Mouse (Mus musculus) layer of hippocampus, adult 11-12 months (tissue): ENCODE measurements at regions not wholly inside any gene's neighbourhood (a gene's known extent, or its start where the extent isn't known, plus 50 kb on each side); places are given as distances from the start of the nearest gene placed in this dataset.

Experiments used
- DNase-seq: peaks from one replicate; pipeline ENCODE4 v3.0.0; 2022; ENCODE audit warnings: low spot score

DNA sequence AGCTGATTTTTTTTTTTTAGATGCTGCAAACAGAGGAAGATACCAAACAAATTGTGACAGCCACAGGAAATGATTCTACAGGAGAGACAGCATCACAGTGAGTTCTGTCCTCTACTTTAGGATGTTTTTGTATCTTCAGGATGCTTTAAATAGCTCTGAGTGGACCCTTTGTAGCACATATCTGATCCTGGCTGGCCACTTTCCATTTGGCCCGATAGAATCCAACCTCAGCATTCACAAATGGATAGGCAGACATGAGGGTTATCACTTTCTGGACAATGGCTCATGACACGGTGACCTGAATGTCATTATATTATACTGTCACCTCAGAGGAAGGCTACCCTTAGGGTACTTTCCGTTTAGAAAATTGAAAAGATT, 379.3 kb downstream of the Gm10295 start:
- DNase-seq = no peak

DNA sequence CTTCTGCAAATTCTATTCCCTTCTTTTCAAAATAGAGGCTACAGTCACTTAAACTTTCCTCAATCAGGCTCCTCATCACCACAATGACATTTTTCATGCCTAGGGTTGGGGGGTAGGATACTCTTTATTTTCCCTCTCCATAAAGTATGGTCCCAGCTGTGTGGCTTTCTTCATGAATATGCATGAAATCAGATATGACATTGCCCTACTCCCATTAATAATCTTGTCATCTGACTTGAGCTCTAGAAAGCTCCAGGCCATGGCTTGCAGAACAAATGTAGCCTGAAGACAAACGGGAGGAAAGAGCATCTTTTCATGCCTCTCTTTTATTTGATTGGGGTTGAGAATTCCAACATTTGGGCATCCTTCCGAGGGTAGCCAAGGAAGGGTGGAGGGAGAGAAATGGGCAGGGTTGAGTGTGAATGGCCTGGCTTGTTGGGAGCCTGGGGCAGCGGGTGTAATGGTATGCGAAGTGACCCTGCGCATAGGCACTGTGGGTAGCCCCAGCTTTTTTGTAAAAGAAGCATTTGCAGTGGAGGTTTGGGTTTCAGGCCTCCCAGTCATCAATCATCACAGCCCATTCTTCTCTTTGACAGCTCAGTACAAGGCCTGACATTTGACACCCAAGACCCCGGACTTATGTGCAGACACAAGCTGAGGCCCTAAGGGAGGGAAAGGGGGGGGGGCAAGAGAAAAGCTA, 379.8 kb downstream of the Gm10295 start:
- DNase-seq = no peak

DNA sequence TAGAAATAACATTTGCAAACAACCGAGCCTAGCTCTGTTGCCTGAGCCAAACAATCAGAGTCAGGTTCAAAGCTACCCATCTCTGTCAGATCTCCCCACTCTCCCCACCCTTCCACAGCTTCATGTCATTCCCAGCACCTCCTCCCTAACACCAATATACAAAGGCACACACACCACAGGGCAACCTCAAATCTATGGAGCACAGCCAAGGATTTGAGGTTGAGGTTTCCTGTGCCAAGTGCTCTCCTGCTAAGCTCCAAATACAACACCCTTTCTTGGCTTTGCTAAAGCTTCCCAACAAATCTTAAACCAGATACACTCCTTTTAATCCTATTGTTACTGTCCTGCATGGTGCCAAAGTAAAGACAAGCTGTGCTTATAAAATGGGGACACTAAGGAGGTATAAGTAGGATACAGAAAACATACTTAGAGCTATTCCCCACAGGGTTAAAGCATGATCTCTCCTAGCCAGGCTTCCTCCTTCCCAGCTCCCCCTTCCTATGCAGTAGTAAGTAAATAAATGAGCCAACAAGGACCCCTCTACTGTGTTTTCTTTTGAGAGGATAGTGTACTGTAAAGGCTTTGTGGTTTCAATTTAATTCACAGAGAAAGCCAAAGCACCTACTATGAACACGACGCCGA, 398.8 kb downstream of the Gm10295 start:
- DNase-seq = no peak

DNA sequence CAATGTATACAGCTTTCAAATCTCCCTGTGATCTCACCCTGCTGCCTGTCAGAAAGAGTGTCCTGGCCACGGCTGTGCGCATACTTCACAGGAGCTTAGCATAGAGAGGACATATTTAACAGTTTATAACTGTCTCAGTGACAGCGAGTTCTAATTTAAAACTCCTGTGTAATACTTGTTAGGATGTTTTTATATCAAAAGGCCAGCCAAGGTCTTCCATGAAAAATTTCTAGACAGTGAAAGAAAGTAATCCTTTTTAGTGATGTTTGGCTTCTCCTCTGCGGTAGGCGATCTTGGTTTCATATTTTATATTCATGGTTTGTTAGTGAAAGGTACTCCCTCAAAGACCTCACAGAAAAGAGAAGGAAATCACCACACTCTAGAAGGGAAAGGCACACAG, 403.0 kb downstream of the Gm10295 start:
- no peak for DNase-seq

DNA sequence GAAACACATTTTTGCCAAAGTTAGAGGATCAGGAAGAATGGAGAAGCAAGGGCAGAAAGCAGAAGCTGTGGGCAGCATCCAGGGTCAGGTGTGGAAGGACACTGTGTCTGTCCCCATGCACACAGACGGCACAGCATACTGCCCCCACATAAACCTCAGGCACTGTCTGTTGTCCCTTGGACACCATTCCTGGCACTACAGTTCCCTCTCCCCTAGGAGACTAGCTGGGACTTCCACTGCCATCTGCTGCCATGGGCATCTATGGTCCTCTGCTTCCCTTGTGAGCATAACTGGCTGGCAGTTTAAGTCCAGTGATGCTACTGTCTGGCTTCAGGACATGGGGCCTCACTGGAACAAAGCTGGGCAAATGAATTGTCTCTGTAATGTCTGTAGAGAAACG, 405.0 kb downstream of the Gm10295 start:
- DNase-seq = no peak

DNA sequence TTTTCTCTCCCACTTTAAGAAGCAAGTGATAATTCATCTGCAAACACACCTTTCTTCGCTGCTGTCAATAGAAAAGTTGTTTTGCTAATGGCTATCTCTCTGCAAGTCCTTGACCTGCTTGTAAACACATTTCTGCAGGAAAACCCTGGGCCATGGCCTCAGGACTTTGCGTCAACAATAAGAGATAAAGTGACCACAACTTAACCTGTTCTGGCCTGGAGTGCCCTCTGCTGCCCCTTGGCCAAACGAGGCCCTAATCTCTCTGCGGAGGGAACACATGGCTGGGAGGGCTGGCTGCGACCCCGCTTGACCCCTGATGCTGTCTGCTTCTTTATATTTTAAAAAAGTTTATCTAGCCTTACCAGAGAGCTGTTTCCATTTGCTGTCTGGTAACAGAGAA, 420.4 kb downstream of the Gm10295 start:
- DNase-seq = no peak

DNA sequence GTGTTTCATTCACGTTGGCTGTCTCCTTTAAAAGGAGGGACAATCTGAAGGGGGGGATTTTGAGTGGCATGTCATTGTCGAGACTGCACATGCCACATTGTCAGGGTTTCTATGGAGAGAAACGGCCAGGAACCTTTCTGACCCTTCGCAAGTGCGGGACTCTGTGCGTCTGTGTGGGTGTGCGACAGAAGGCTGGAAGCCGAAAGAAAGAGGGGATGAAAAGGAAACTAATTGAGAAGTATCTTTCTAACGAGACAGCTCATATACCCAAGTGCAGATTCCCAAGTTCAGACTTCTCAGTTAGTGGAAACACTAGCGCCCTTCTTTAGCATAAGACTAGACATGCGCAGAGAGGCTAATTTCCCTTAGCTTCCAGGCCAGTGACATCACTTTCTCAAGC, 421.4 kb downstream of the Gm10295 start:
- DNase-seq = no peak

DNA sequence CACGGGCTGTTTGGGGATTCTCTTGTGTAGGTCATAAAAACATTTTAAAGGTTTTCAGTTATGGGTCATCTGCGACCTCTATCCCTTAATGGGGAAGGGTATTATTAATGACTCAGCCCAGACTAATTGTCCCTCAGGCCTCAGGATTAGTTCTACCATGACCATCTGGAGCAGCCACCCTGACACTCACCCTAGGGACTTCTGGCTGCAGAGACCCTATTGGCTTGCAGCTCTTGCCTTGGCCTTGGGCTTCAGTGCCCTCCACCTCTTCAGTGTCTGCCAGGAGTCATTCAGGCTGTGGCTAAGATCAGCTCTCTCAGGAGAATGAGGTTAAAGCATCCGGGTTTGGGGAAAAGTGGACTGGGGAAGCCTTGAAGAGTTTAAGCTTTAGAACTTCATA, 423.3 kb downstream of the Gm10295 start:
- DNase-seq = no peak

DNA sequence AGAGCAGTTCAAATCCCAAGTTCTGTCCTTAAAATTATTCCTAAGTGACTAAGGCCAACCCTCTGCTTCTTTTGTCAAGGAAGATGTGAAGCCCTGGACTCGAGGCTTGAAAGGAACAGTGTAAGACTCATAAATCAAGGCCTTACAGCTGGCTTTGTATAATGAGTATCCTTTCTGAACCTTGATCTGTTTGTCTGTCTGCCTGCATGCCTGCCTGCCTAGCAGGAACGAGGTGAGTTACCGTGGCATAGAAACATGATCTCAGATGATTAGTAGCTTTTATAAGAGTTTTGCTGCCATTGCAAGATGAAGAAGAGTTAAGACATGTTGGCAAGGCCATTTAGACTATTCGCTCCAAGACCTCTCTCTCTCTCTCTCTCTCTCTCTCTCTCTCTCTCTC, 434.3 kb downstream of the Gm10295 start:
- DNase-seq = no peak

DNA sequence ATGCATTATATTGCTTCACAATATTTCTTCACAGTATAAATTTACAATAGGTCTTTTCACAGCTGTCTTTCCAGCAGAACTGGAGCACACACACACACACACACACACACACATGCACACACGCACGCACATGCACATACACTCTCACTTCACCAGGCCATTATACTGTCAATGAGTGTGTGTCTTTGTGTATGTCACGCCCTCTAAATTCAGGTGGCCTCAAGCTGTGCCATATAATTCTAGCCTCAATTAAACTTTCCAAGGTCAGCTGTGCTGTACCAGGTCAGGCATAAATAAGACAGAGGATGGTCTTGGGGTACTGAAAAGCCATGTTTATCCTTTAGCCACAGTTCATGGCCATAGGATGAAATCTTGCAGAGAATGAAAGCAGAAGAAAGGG, 442.4 kb downstream of the Gm10295 start:
- DNase-seq = no peak

DNA sequence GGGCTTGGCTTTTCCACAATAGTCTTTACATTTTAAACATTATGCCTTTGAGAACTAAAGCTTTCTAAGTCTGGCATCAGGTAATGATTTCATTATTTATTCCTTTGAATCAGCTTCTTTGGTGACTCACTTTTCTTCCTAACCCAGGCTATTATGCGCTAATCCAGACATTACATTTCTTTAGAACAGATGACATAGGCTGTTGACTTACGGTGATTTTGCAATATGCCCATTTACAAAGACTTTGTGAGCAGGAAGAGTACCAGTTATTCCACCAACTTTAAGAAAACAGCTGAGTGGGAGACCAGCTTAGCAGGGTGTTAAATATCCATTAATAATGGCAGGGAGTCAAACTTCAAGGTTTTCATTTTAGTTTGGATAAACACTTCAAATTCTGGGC, 459.6 kb downstream of the Gm10295 start:
- DNase-seq = no peak

DNA sequence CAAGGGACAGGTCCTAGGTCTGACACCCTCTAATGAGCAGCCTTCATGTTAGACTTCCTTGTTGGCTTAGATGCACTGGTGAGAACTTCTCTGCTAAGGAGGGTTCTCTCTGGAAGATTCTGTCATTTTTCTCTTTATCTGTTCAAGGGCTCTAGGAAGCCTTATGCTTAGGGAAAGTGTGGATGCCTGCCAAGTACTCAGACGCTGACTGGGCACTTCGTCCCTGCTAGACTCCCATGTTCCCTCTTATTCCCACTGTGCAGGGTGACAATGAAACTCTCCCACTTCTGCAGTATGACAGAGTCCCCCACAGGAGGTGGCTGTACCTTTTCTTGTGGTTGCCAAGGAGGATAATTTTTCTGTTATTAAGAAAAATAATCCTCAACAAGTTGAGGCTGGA, 470.8 kb downstream of the Gm10295 start:
- DNase-seq = no peak

DNA sequence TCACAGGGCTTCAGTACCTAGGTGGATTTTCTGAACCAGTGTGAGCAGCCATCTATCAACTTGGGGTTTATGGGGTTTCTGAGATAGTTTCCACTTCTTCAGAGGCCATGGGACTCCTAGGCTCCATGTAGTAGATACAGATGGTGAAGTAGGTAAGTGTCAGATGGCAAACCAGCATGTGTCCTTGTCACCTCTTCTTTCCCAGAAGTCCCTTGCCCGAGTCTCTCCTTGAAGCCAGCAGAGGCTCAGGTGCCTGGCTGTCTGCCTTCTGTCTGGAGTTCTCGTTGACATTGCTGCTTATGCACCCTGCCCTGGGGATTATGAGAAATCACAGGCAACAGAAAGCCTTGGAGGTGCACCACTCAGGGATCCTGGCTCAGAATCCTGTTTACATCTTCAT, 476.9 kb downstream of the Gm10295 start:
- DNase-seq = no peak

DNA sequence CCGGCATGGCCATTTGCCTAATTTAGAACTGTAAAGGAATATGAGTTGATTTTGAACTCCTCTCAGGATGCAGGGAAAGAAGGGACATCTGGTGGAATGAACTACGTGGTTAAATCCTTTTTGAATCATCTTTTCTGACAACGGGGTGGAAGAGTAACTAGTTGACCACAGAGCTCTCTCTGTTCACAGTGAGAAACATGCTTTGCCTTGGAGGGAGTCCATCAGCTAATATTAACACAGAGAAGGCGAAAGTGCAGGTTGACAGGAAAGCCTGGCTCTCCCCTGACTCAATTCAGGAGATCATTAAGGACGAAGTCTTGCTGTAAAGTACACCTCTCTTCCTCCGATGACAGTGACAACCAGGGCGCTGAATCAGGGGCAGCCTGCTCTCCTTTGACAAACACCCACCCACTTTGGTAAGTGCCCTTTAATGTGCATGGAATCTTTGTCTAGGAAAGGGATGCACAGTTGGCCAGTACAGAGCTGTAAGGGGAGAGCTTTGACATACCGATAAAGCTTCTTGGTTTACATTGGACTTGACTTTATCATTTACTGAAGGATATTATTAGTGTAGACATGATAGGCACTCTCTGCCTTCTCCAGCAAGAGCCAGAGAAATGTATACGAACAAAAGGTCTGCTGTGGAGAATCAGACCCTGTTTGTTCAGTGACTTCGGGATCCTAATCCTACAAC, 480.3 kb downstream of the Gm10295 start:
- no peak for DNase-seq

DNA sequence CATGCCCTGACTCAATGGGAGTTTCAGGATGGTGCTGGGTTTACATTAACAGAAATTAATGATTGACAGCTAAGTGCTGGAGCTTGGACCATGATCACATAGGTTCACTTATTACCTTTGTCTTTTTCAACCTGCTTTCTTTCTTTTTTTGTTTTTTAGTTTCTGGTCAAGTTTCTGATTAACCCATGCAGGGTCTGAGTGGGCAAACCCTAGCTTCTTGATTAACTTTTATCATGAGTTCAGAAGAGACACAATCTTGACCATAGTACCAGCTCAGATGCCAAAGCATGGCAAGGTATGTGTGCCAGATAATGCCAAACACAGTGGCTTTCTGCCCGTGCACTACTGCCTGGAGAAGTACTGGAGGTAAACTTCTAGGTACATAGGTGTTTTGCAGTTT, 482.2 kb downstream of the Gm10295 start:
- no peak for DNase-seq

DNA sequence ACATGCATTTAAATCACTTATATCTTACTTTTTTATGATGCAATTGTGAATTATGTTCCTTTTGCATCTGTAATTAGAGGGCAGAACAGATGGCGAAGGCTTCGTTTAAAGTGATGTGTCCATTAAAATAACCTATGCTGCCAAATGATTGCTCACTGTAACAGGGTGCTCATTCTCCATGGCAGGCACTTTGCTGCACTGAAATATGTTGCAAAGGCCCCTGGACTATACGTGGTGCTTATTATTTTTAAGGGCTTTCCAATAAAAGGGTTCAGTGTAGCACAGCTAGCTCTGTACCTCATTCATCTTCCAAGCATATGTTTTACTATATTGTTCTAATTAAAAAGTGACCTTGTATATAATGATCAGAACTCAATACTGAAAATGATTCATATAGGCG, 491.3 kb downstream of the Gm10295 start:
- DNase-seq = no peak

DNA sequence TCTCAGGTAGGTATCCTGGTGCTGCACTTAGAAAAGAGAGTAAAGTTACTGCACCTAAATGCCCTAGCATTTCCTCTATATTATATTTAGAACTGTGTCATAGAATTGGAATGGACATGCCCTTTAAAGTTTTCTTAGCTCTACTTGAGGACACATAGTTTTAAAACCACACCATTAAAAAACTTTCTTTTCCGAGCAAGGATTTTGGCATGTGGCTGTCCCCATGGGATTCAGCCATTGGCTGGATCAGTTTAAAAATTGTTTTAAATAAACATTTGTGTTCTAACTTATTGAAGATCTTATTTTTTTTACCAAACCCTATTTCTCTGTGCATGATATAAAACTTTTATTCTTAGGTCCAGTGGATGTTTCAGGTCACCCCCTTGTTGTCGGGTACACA, 484.2 kb upstream of the Nr2f2 start:
- no peak for DNase-seq

DNA sequence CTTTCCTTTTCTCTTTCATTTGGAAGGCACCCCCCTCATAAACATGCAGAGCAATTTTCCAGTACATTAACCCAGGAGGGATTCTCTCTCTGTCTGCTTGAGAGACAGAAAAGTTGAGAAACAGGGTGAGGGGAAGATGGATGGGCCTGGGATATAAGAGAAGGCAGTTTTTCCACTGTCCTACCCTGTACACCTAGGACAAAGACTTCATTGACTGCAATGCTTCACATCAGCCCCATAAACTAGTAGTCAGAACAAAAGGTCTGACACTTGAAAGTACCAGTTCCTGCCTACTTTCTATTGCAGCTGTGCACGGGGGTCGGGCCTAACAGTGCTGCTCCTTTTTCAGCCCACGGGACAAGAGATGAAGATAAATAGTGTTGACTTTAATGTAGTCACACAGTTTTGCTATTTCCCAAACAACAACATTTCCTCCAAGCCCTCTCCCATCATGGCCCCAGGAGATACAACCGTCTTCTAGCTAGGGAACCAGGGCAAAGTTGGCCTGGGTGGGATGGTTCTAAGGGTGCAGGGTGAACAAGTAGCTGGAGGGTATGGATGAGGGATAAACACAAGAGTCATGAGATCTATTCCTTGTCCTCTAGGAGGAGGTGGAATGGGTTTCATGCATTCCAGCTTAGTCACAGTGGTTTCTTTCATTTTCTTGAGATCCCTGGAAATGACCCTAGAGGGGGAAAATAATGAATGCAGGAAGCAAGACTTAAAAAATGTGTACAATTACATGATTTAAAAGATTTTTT, 481.7 kb upstream of the Nr2f2 start:
- DNase-seq = no peak

DNA sequence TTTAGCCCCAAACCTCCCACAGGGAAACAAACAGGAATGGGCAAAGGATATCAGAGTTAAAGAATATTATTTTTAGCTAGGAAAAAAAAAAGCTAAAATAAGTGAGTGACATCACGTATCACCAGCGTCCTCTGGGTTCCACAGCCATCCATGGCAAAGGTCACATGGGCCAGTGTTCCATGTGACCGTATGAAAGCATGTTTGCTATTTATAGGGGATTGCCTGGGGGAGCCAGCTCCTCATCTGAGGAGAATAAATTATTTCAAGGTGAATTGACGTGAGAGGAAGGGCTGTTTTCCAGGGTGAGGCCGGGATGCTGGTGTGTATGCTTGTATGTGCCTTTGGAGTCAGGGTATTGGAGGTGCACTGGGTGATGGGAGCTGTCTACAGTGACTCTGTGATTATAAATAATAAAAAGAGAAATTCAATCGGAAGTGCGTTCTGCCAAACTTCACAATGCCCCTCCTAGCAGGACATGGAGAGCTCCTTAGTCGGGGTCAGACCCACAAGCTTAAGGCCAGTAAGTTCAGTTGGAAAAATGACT, 481.0 kb upstream of the Nr2f2 start:
- DNase-seq = no peak

DNA sequence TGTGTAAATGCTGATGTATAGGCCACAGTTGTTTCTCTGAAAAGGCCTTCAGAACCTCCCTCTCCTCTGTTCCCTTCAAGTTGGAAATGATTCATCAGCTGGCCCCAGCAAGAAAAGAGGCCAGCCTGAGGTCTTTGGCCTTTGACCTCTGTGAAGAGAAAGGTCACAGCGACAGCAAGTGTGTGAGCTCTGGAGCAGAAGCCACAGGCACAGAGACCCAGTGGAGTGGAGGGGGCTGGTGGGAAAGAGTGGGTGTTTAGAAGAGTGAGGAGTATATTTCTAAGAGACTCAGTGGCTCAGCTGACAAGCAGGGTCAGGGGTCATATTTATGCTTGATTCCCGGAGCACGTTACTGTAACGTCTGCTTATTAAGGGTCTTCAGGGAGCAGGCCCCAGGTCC, 479.5 kb upstream of the Nr2f2 start:
- no peak for DNase-seq

DNA sequence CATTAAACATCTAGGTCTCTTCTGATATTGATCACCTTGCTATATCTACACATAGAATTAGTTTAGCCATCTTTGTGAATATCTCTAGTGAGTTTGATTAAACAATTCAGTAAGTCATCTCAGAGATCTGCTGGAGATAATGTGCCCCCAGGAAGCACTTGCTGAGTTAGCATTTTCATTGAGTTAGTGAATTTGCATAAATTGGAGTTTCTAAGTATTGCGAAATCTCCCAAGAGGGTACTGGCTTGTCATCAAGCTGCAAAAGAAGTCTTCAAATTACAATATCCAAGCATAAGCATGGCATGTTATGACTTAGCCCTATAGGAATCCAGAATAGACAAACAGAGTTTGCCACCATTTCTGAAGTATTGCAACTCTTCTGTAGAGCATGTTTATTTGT, 473.6 kb upstream of the Nr2f2 start:
- DNase-seq = no peak

DNA sequence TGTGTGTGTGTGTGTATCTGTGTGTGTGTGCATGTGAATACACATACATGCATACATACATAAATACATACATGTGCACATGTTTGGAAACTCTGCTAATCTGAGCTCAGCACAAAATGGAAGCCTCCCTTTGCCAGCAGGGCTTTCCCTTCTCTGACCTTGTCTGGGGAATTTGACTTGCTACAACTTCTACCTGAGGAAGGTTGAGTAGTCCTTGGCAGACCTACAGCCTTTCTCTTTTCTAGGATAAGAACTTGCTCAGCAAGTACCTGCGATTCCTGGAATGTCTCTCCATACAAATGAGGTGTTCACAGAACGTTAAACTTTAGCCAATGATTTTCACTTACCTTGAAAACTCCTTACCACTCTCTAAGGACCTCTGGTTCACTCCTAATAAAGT, 472.7 kb upstream of the Nr2f2 start:
- DNase-seq = no peak
